In genomic region chr11:70509753-70510564, GRCm38 (mm10) we compare ENCODE assay signal across 8 mouse cellular contexts. TPM values are rescaled to one million over a fixed set of nuclear protein-coding genes. Genes with fewer than 3 reads are reported as not detected.
A peak's percentile ranks its signal among the peaks of the same experiment; 100 is the strongest.
DNase-seq lines count a peak whose midpoint lies in the region; ATAC-seq and TF ChIP-seq lines count a peak whose summit lies in the region.

No protein-coding gene starts in this region.

- peak; percentile 72 for TF ChIP-seq CTCF in Patski (IDR thresholded peaks at IDR 0.05)

- ATAC-seq in Patski, result no peak

- DNase-seq in CD4-positive, CD25-positive, alpha-beta regulatory T cell, adult 2 months (ENCODE audit: low read depth, low spot score), result peak; percentile 89
- DNase-seq in Patski (ENCODE audit: low read depth, low spot score), result no peak
- DNase-seq in embryo, embryonic 10.5 days (ENCODE audit: low spot score), result peak; percentile 74
- DNase-seq in heart, postnatal 14 days, result peak; percentile 26 to 51
- peak; percentile 48 to 73 for DNase-seq in kidney, postnatal 36 days
- peak; percentile 22 for DNase-seq in right cerebral cortex, postnatal 25 days
- DNase-seq in gastrocnemius, postnatal 25 days, result no peak

- POLR2A ChIA-PET in Patski (lab: Charles Lee), result interaction anchor here (0.6 kb wide), 1 partner anchor 12 kb away, joined by 4 read pairs; no protein-coding TSS in a partner anchor

- no peaks in the 10 kb centered on the region for H3K36me3 ChIP-seq in megakaryocyte, embryonic 14.5 days (replicated peaks; ENCODE audit: low read length)

- H3K4me3 ChIP-seq in megakaryocyte, embryonic 14.5 days (replicated peaks), result peak overlapping the region; percentile 72

- H3K9me3 ChIP-seq in megakaryocyte, embryonic 14.5 days, result no peaks in the 10 kb centered on the region

- CTCF ChIA-PET in Patski (lab: Charles Lee), result interaction anchor here (1.3 to 3.3 kb wide), 3 partner anchors 58 to 96 kb away, joined by 4 to 13 read pairs (median 5); no protein-coding TSS in a partner anchor

- in situ Hi-C loops in Patski (cut with MboI; ENCODE audit: low pct_unique_long_range_greater_than_20kb), result loop anchor here (5.0 kb wide), 1 partner anchor 93 kb away; no protein-coding TSS in a partner anchor

- H3K27me3 ChIP-seq in Patski, result peaks cover 14% of the 10 kb centered on the region
- peaks cover 47% of the 10 kb centered on the region for H3K27me3 ChIP-seq in megakaryocyte, embryonic 14.5 days (replicated peaks)

- H3K4me1 ChIP-seq in megakaryocyte, embryonic 14.5 days, result peaks cover 50% of the 10 kb centered on the region

- intact Hi-C loops in heart, postnatal 14 days (cut with DNase I), result loop anchor here (10.0 kb wide), 1 partner anchor 265 kb away; no protein-coding TSS in a partner anchor

RNA-seq across cellular contexts. Expression of gene Vmo1, which starts 4.5 kb away (rescaled TPM):
- polyA plus RNA-seq in Patski (2021), result not detected
- total RNA-seq in heart, postnatal 14 days (2021), result under 1 TPM in 1 of 2 experiments, not detected in 1; 0.45 TPM
- not detected in 2 replicates for polyA plus RNA-seq in megakaryocyte, embryonic 14.5 days (2012; ENCODE audit: insufficient read depth, low replicate concordance)
- not detected for total RNA-seq in gastrocnemius, postnatal 25 days (2021)

RNA-seq across cellular contexts. Expression of gene Tm4sf5, which starts 4.9 kb away (rescaled TPM):
- 0.41 TPM for polyA plus RNA-seq in Patski (2021)
- 1 to 10 TPM; 1.2 to 1.3 TPM for total RNA-seq in heart, postnatal 14 days (2021)
- 0.55 TPM in 1 of 2 replicates, not detected in the other for polyA plus RNA-seq in megakaryocyte, embryonic 14.5 days (2012; ENCODE audit: insufficient read depth, low replicate concordance)
- total RNA-seq in gastrocnemius, postnatal 25 days (2021), result not detected

RNA-seq across cellular contexts. Expression of gene Gltpd2, which starts 9.0 kb away (rescaled TPM):
- polyA plus RNA-seq in Patski (2021), result not detected
- not detected for total RNA-seq in heart, postnatal 14 days (2021)
- not detected in 2 replicates for polyA plus RNA-seq in megakaryocyte, embryonic 14.5 days (2012; ENCODE audit: insufficient read depth, low replicate concordance)
- total RNA-seq in gastrocnemius, postnatal 25 days (2021), result not detected

RNA-seq across cellular contexts. Expression of gene Psmb6, which starts 15.2 kb away (rescaled TPM):
- 323 TPM for polyA plus RNA-seq in Patski (2021)
- 100 to 1,000 TPM; 231 to 238 TPM for total RNA-seq in heart, postnatal 14 days (2021)
- 79.0 and 226 TPM in 2 replicates for polyA plus RNA-seq in megakaryocyte, embryonic 14.5 days (2012; ENCODE audit: insufficient read depth, low replicate concordance)
- 100 to 1,000 TPM; 242 to 248 TPM for total RNA-seq in gastrocnemius, postnatal 25 days (2021)

RNA-seq across cellular contexts. Expression of gene Gm40193, which starts 22.8 kb away (rescaled TPM):
- not detected for polyA plus RNA-seq in Patski (2021)
- total RNA-seq in heart, postnatal 14 days (2021), result not detected
- polyA plus RNA-seq in megakaryocyte, embryonic 14.5 days (2012; ENCODE audit: insufficient read depth, low replicate concordance), result not detected in 2 replicates
- not detected for total RNA-seq in gastrocnemius, postnatal 25 days (2021)

Comparison
In these comparisons a context has a peak if more than half of its experiments do, and no peak if none do; other contexts are left out.
1. DNase-seq: peak in CD4-positive, CD25-positive, alpha-beta regulatory T cell, adult 2 months (single experiment), embryo, embryonic 10.5 days (single experiment), heart, postnatal 14 days (2 of 2), kidney, postnatal 36 days (2 of 2) and right cerebral cortex, postnatal 25 days (single experiment); none in Patski (single experiment) and gastrocnemius, postnatal 25 days (single experiment).